Mouse (Mus musculus) skeletal muscle tissue, postnatal 0 days (tissue): ENCODE measurements around the gene Rs1. TPM values are rescaled to one million over a fixed set of nuclear protein-coding genes. Genes with fewer than 3 reads are reported as not detected.

Experiments used
- polyA plus RNA-seq: library from polyadenylated mRNA; unstranded; fragments of >200 nt; fragmentation: Nextera tagmentation; extraction: Ambion mirVana; gene quantifications from 2 replicates; pipeline ENCODE4 v1.2.1, GENCODE M21; 2015

Gene Rs1
- 0.06 TPM in 1 of 2 replicates, not detected in the other for polyA plus RNA-seq

DNA sequence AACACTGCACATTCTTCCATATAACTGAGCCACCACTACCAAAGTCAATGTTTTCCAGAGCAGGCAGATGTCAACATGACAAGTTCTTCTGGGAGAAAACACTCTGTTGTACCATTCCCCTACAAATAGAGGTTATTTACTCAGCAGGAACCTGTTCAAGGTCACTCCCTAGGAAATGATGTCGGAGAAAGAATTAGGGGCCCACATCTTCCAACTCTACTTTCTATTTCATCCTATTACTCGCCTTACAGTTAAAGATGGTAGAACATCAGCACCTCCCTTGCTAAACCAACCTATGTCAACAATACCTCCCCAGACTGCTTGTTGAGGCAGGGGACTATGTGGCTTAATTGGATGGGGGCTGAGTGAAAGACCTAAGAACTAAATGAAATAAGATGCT, at the start of gene Rs1:
Rs1 (plus strand) TSS at position 301 of the 400 bp plus-strand sequence.

DNA sequence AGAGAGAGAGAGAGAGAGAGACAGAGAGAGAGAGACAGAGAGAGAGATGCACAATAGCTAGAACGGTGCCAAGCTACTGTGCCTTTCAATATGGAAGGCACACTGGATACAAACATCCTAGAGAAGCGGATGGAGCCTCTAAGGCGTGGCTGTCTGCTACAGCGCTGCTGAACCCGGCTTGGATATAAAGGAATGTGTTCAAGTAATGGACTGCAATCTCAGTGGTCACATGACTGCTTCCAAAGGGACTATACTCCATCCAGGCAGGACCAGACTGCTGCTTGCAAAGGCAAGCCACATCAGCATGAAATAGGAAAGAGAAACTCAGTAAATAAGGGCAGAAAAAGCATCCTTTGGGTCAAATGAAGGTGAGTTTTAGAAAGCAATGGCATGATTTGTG, 32.2 kb upstream of the Rs1 start, which contains the start of gene Ppef1:
Ppef1 (minus strand) TSS at position 116 of the 400 bp plus-strand sequence.

Other genes with a start within 250 kb of the Rs1 start
- gene Ppef1, start 32.2 kb upstream of the Rs1 start, polyA plus RNA-seq = not detected in 2 replicates
- gene Gja6, start 139.0 kb downstream of the Rs1 start, polyA plus RNA-seq = 0.14 and 0.22 TPM in 2 replicates
- 0.42 and 0.52 TPM in 2 replicates for gene Cdkl5, start 226.7 kb downstream of the Rs1 start, polyA plus RNA-seq